Mouse (Mus musculus): ENCODE results near the gene Elk3.

GRCm38 (mm10) chr10:93247902-93248301, 63.0 kb downstream of the Elk3 start:
- TF ChIP-seq CTCF (IDR thresholded peaks at IDR 0.05) (no peak), POLR2A (IDR thresholded peaks at IDR 0.05; ENCODE audit: insufficient read depth, low read depth, low read length) (no peak), EP300 (IDR thresholded peaks at IDR 0.05; ENCODE audit: insufficient read depth, low read depth, low read length) (no peak)
